Mouse (Mus musculus): Measurements from ENCODE around the gene Sigmar1. TPM values are rescaled to one million over a fixed set of nuclear protein-coding genes. Genes with fewer than 3 reads are reported as not detected.

The Sigmar1 gene
- polyA plus RNA-seq, 1 experiment from 2014 or later, result 73.2 TPM

- Histone ChIP-seq H3K27me3 (ENCODE audit: insufficient read depth, low read length) (no peaks in the 10 kb centered on the region), H3K4me1 (ENCODE audit: insufficient read depth) (peaks cover 19% of the 10 kb centered on the region), H3K27ac (ENCODE audit: low read depth) (no peak overlapping the region), H3K36me3 (replicated peaks; ENCODE audit: insufficient read depth, low read length) (peaks cover 30% of the 10 kb centered on the region), H3K9ac (replicated peaks) (no peak overlapping the region), H3K9me3 (ENCODE audit: low read length) (no peaks in the 10 kb centered on the region), H3K4me3 (ENCODE audit: low read depth, low read length) (no peak overlapping the region), H3K4me2 (ENCODE audit: low read depth, low read length) (no peak overlapping the region)
- DNase-seq (no peak), ATAC-seq (no peak)
- 83% methylated on average over 6 of the region's 6 CpGs for WGBS (ENCODE audit: insufficient replicate concordance)
- no peak for TF ChIP-seq CTCF (IDR thresholded peaks at IDR 0.05; ENCODE audit: low read depth)
- no peak for TF ChIP-seq EP300 (IDR thresholded peaks at IDR 0.05; ENCODE audit: low read depth)
Measured at GRCm38 (mm10) chr4:41716834-41717233, 39.1 kb downstream of the Sigmar1 start.

- no peak for TF ChIP-seq EP300 (IDR thresholded peaks at IDR 0.05; ENCODE audit: low read depth)
- TF ChIP-seq CTCF (IDR thresholded peaks at IDR 0.05; ENCODE audit: low read depth), result peak; percentile 67
- H3K27ac ChIP-seq (ENCODE audit: low read depth), result no peak overlapping the region
- H3K4me3 ChIP-seq (ENCODE audit: low read depth, low read length), result no peak overlapping the region
- DNase-seq (no peak), ATAC-seq (no peak)
- H3K9ac ChIP-seq (replicated peaks), result no peak overlapping the region
- H3K4me2 ChIP-seq (ENCODE audit: low read depth, low read length), result no peak overlapping the region
- H3K9me3 ChIP-seq (ENCODE audit: low read length), result no peaks in the 10 kb centered on the region
- 72% methylated on average over 5 of the region's 5 CpGs for WGBS (ENCODE audit: insufficient replicate concordance)
- no peaks in the 10 kb centered on the region for H3K27me3 ChIP-seq (ENCODE audit: insufficient read depth, low read length)
- peaks cover 30% of the 10 kb centered on the region for H3K36me3 ChIP-seq (replicated peaks; ENCODE audit: insufficient read depth, low read length)
- H3K4me1 ChIP-seq (ENCODE audit: insufficient read depth), result peaks cover 15% of the 10 kb centered on the region
Measured at GRCm38 (mm10) chr4:41715596-41715995, 40.4 kb downstream of the Sigmar1 start.

- no peak for ATAC-seq
- Histone ChIP-seq H3K27ac (ENCODE audit: low read depth) (no peak overlapping the region), H3K9ac (replicated peaks) (no peak overlapping the region), H3K9me3 (ENCODE audit: low read length) (no peaks in the 10 kb centered on the region), H3K27me3 (ENCODE audit: insufficient read depth, low read length) (no peaks in the 10 kb centered on the region), H3K4me2 (ENCODE audit: low read depth, low read length) (no peak overlapping the region), H3K4me1 (ENCODE audit: insufficient read depth) (peaks cover 15% of the 10 kb centered on the region), H3K4me3 (ENCODE audit: low read depth, low read length) (no peak overlapping the region), H3K36me3 (replicated peaks; ENCODE audit: insufficient read depth, low read length) (peaks cover 30% of the 10 kb centered on the region)
- TF ChIP-seq CTCF (IDR thresholded peaks at IDR 0.05; ENCODE audit: low read depth) (no peak), EP300 (IDR thresholded peaks at IDR 0.05; ENCODE audit: low read depth) (no peak)
- no peak for DNase-seq
- WGBS (ENCODE audit: insufficient replicate concordance), result 70% methylated on average over 8 of the region's 8 CpGs
Measured at GRCm38 (mm10) chr4:41715082-41715481, 40.9 kb downstream of the Sigmar1 start.

GRCm38 (mm10) chr4:41714276-41714675, 41.7 kb downstream of the Sigmar1 start:
- 17% methylated on average over 8 of the region's 8 CpGs for WGBS (ENCODE audit: insufficient replicate concordance)
- Histone ChIP-seq H3K9me3 (ENCODE audit: low read length) (no peaks in the 10 kb centered on the region), H3K36me3 (replicated peaks; ENCODE audit: insufficient read depth, low read length) (peaks cover 26% of the 10 kb centered on the region), H3K27me3 (ENCODE audit: insufficient read depth, low read length) (no peaks in the 10 kb centered on the region), H3K4me1 (ENCODE audit: insufficient read depth) (peaks cover 15% of the 10 kb centered on the region), H3K27ac (ENCODE audit: low read depth) (no peak overlapping the region), H3K4me3 (ENCODE audit: low read depth, low read length) (no peak overlapping the region), H3K9ac (replicated peaks) (no peak overlapping the region), H3K4me2 (ENCODE audit: low read depth, low read length) (peak overlapping the region; percentile 96)
- DNase-seq (peak; percentile 60), ATAC-seq (no peak)
- TF ChIP-seq CTCF (IDR thresholded peaks at IDR 0.05; ENCODE audit: low read depth), result peak; percentile 85
- no peak for TF ChIP-seq EP300 (IDR thresholded peaks at IDR 0.05; ENCODE audit: low read depth)

- Histone ChIP-seq H3K4me2 (ENCODE audit: low read depth, low read length) (peak within 1 kb of the TSS; percentile 96), H3K4me3 (ENCODE audit: low read depth, low read length) (peak within 1 kb of the TSS; percentile 74), H3K27me3 (ENCODE audit: insufficient read depth, low read length) (no peaks in the 10 kb centered on the region), H3K9ac (replicated peaks) (peak within 1 kb of the TSS; percentile 83), H3K4me1 (ENCODE audit: insufficient read depth) (peaks cover 15% of the 10 kb centered on the region), H3K27ac (ENCODE audit: low read depth) (peak within 1 kb of the TSS; percentile 61), H3K9me3 (ENCODE audit: low read length) (no peaks in the 10 kb centered on the region), H3K36me3 (replicated peaks; ENCODE audit: insufficient read depth, low read length) (peaks cover 17% of the 10 kb centered on the region)
- 0% methylated on average over 61 of the region's 61 CpGs for WGBS (ENCODE audit: insufficient replicate concordance)
- TF ChIP-seq CTCF (IDR thresholded peaks at IDR 0.05; ENCODE audit: low read depth), result peak; percentile 34
- no peak for TF ChIP-seq EP300 (IDR thresholded peaks at IDR 0.05; ENCODE audit: low read depth)
- DNase-seq, result peak; percentile 93
- peak; percentile 88 for ATAC-seq
Measured at GRCm38 (mm10) chr4:41713197-41714067, 42.5 kb downstream of the Sigmar1 start, which contains the start of gene Rpp25l. Gene Rpp25l (minus strand): TSS chr4:41713534.

GRCm38 (mm10) chr4:41712421-41713196, 43.3 kb downstream of the Sigmar1 start:
- Histone ChIP-seq H3K27me3 (ENCODE audit: insufficient read depth, low read length) (peaks cover 7% of the 10 kb centered on the region; the same call in 1 of the 2 replicates), H3K36me3 (replicated peaks; ENCODE audit: insufficient read depth, low read length) (peaks cover 9% of the 10 kb centered on the region; the same call in 1 of the 2 replicates), H3K9ac (replicated peaks) (peak overlapping the region; percentile 83), H3K4me1 (ENCODE audit: insufficient read depth) (peaks cover 15% of the 10 kb centered on the region), H3K9me3 (ENCODE audit: low read length) (no peaks in the 10 kb centered on the region), H3K27ac (ENCODE audit: low read depth) (peak overlapping the region; percentile 61), H3K4me3 (ENCODE audit: low read depth, low read length) (peak overlapping the region; percentile 74), H3K4me2 (ENCODE audit: low read depth, low read length) (peak overlapping the region; percentile 96)
- ATAC-seq, result peak; percentile 18
- 45% methylated on average over 31 of the region's 31 CpGs for WGBS (ENCODE audit: insufficient replicate concordance)
- TF ChIP-seq CTCF (IDR thresholded peaks at IDR 0.05; ENCODE audit: low read depth), result no peak
- TF ChIP-seq EP300 (IDR thresholded peaks at IDR 0.05; ENCODE audit: low read depth), result no peak
- peak; percentile 23 for DNase-seq
